Mouse (Mus musculus): ENCODE measurements at regions not wholly inside any gene's neighbourhood (a gene's known extent, or its start where the extent isn't known, plus 50 kb on each side); places are given as distances from the start of the nearest gene placed in this dataset.

GRCm38 (mm10) chr15:17245096-17245495 lies 516.5 kb downstream of the Cdh9 start:
- no peak for DNase-seq (ENCODE audit: low spot score in 2 of 2)

DNA sequence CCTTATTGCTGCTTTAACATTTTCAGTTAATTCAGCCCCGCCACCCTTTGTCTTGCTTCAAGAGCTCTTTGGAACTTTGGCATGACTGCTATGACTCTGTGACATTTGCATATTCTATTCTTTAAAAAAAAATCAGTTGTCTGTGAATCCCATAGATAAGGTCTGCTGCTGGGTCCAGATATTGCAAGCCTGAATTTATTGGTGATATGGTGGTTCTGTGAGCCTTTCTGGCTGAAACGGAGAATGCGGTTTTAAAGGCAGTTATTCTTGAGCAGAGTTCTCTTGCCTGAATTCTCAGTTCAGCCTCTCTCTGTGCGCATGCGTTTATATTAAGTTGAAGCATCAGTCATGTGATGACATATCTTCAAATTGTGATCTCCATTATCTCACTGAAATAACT lies 560.7 kb downstream of the Cdh9 start:
- DNase-seq (ENCODE audit: low spot score in 2 of 2), result no peak
